ENCODE assay signal across 2 mouse cellular contexts in the genomic region with DNA sequence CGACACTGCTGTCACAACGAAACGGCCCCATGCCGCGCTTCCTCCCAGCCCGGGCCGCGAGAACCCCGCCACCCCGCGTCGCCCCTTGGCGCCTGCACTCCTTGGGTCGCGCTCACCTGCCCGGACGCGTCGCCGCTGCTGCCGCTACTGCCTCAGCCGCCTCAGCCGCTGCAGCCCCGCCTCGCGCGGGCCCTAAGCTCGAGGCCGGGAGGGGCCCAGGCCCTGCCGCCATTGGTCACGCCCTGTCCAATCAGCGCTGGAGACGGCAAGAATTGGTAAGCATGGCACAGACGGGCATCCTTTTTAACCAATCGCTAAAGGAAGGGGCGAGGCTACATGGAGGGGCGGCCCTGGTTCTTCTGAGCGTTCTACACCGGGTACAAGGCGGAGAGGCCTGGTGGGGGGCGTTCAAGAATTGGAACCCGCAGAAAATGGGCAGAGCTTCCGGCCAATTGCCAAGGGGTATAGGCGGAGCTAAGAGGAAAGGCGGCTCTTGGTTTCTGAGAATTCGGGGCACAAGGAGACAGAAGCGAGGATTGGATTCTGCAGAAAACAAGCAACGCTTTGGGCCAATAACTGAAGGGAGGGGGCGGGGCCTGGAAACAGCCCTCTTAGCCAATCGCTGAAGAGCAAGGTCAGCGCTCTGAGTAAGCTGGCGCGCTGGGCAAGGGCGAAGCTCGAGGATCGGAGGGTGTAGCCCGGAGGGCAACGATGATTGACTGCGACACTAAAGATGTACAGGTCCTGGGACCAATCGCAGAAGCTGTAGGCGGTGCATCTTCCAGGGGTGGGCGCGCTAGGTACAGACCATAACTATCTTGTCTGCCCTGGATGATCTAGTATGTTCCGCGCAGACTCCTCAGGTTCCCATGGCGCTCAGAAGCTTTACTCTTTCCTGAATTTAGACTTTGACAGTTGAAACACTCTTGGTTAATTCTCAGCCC.
TF ChIP-seq lines count a peak whose summit lies in the region.

A gene (minus strand): TSS at position 194 of the 944 bp plus-strand sequence.

TF ChIP-seq in C2C12, 6 proteins besides CTCF, POLR2A, EP300 and RAD21 (continued from another document):
- no peak for TF ChIP-seq MYOG (IDR thresholded peaks at IDR 0.05; ENCODE audit: control insufficient read depth, extremely low read depth, insufficient read length)
TF ChIP-seq in C2C12: peak in this region for 0.

TF ChIP-seq in myocyte, 11 proteins besides CTCF, POLR2A, EP300 and RAD21 (continued from another document):
- no peak for TF ChIP-seq CEBPB (IDR thresholded peaks at IDR 0.05; ENCODE audit: insufficient read depth, poor library complexity, severe bottlenecking)
TF ChIP-seq in myocyte: peak in this region for 3.
